Comparison of ENCODE assay signal across 17 mouse cellular contexts in the genomic region with DNA sequence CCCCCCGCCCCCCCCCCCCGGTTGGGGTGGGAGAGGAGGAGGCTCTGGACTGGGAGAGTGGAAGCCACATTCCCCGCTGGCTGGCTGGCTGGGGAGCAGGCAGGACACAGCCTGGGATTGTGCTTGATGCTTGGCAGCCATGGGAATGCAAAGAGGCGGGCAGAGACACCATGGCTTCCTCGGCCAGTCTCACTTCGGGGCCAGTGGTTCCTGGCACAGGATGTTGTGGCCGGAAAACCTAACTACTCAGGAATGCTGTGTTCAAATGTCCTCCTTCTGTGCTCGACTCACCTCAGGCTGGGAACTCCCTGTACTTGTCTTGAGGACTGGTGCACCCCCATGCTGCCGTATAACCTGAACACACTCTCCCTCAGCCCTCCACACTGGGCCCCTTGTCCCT. TPM values are rescaled to one million over a fixed set of nuclear protein-coding genes. Genes with fewer than 3 reads are reported as not detected.
A peak's percentile ranks its signal among the peaks of the same experiment; 100 is the strongest.
DNase-seq lines count a peak whose midpoint lies in the region; ATAC-seq and TF ChIP-seq lines count a peak whose summit lies in the region.
"Had no signal": no experiment of that assay in that cellular context is flagged by ENCODE, and none has a peak within 500 bp of the region (broad histone marks: within the 10 kb centered on the region; RNA-seq: fewer than 3 reads in every experiment).

No protein-coding gene starts in this region.

- H3K4me3 ChIP-seq in heart, embryonic 10.5 days = no peak overlapping the region; the same call in 1 of the 2 replicates
- no peak overlapping the region for H3K4me3 ChIP-seq in heart, embryonic 12.5 days
- peak overlapping the region; percentile 83 for H3K4me3 ChIP-seq in megakaryocyte, embryonic 14.5 days (replicated peaks)
- no peak overlapping the region for H3K4me3 ChIP-seq in embryonic facial prominence, embryonic 15.5 days (replicated peaks)
- H3K4me3 ChIP-seq in myocyte = no peak overlapping the region
- no peak overlapping the region for H3K4me3 ChIP-seq in layer of hippocampus, adult 2 months
- H3K4me3 ChIP-seq: forebrain, embryonic 12.5 days; midbrain, embryonic 10.5 days had no signal

- H3K36me3 ChIP-seq in heart, embryonic 10.5 days = peaks cover 13% of the 10 kb centered on the region
- peaks cover 6% of the 10 kb centered on the region; the same call in 1 of the 2 replicates for H3K36me3 ChIP-seq in heart, embryonic 12.5 days
- peaks cover 45% of the 10 kb centered on the region for H3K36me3 ChIP-seq in megakaryocyte, embryonic 14.5 days (replicated peaks; ENCODE audit: low read length)
- H3K36me3 ChIP-seq in embryonic facial prominence, embryonic 15.5 days = no peaks in the 10 kb centered on the region
- H3K36me3 ChIP-seq in myocyte (ENCODE audit: control insufficient read depth, insufficient read depth) = no peaks in the 10 kb centered on the region
- H3K36me3 ChIP-seq: forebrain, embryonic 12.5 days had no signal

- H3ac ChIP-seq in myocyte (ENCODE audit: control insufficient read depth, insufficient read length) = no peak overlapping the region

- H3K4me2 ChIP-seq in heart, embryonic 12.5 days = no peak overlapping the region
- H3K4me2 ChIP-seq in embryonic facial prominence, embryonic 15.5 days (replicated peaks) = no peak overlapping the region
- peak overlapping the region; percentile 42 for H3K4me2 ChIP-seq in myocyte (ENCODE audit: low read depth)
- H3K4me2 ChIP-seq: forebrain, embryonic 12.5 days; hindbrain, embryonic 14.5 days had no signal

- H3K27ac ChIP-seq in heart, embryonic 10.5 days = peak overlapping the region; percentile 65
- H3K27ac ChIP-seq in heart, embryonic 12.5 days (ENCODE audit: poor library complexity, severe bottlenecking) = no peak overlapping the region
- H3K27ac ChIP-seq in embryonic facial prominence, embryonic 15.5 days (replicated peaks) = peak overlapping the region; percentile 39; the same call in 1 of the 2 replicates
- H3K27ac ChIP-seq in layer of hippocampus, adult 2 months = no peak overlapping the region
- H3K27ac ChIP-seq: forebrain, embryonic 12.5 days; hindbrain, embryonic 14.5 days; midbrain, embryonic 10.5 days had no signal

- no peak for ATAC-seq in heart, embryonic 12.5 days (ENCODE audit: insufficient number of reproducible peaks, low FRiP score)
- ATAC-seq in megakaryocyte, adult 5-6 weeks (ENCODE audit: poor library complexity, severe bottlenecking) = no peak
- ATAC-seq in embryonic facial prominence, embryonic 15.5 days (ENCODE audit: insufficient number of reproducible peaks, low FRiP score, low TSS enrichment, low read depth) = peak; percentile 67
- ATAC-seq in cerebellum, adult (ENCODE audit: insufficient number of reproducible peaks, low FRiP score, low TSS enrichment) = no peak

- H3K9ac ChIP-seq in heart, embryonic 12.5 days = no peak overlapping the region
- H3K9ac ChIP-seq in embryonic facial prominence, embryonic 15.5 days = no peak overlapping the region
- H3K9ac ChIP-seq: forebrain, embryonic 12.5 days; hindbrain, embryonic 14.5 days had no signal

- peaks cover 20% of the 10 kb centered on the region for H3K4me1 ChIP-seq in heart, embryonic 10.5 days
- peaks cover 27% of the 10 kb centered on the region for H3K4me1 ChIP-seq in heart, embryonic 12.5 days (replicated peaks)
- H3K4me1 ChIP-seq in megakaryocyte, embryonic 14.5 days = peaks cover 95% of the 10 kb centered on the region
- H3K4me1 ChIP-seq in embryonic facial prominence, embryonic 15.5 days = peaks cover 37% of the 10 kb centered on the region

- H3K79me2 ChIP-seq in myocyte (ENCODE audit: control insufficient read depth, insufficient read depth) = peaks cover 15% of the 10 kb centered on the region

- no peaks in the 10 kb centered on the region for H3K9me3 ChIP-seq in heart, embryonic 10.5 days
- H3K9me3 ChIP-seq in heart, embryonic 12.5 days (replicated peaks) = no peaks in the 10 kb centered on the region
- no peaks in the 10 kb centered on the region for H3K9me3 ChIP-seq in megakaryocyte, embryonic 14.5 days
- H3K9me3 ChIP-seq in embryonic facial prominence, embryonic 15.5 days (replicated peaks) = no peaks in the 10 kb centered on the region
- H3K9me3 ChIP-seq: forebrain, embryonic 12.5 days; midbrain, embryonic 10.5 days had no signal

- no peak for TF ChIP-seq POLR2A in myocyte (IDR thresholded peaks at IDR 0.05; ENCODE audit: insufficient read length, low read depth)

- 28% methylated on average over 8 of the region's 9 CpGs for whole genome bisulfite sequencing in heart, embryonic 10.5 days
- 54% methylated on average over 7 of the region's 9 CpGs for WGBS in heart, embryonic 12.5 days
- WGBS in embryonic facial prominence, embryonic 15.5 days = 33% methylated on average over 6 of the region's 9 CpGs

- H3K27me3 ChIP-seq in heart, embryonic 10.5 days (ENCODE audit: insufficient read depth, poor library complexity, severe bottlenecking) = peaks cover 63% of the 10 kb centered on the region
- peaks cover 56% of the 10 kb centered on the region for H3K27me3 ChIP-seq in heart, embryonic 12.5 days (replicated peaks)
- no peaks in the 10 kb centered on the region for H3K27me3 ChIP-seq in megakaryocyte, embryonic 14.5 days (replicated peaks)
- peaks cover 21% of the 10 kb centered on the region for H3K27me3 ChIP-seq in embryonic facial prominence, embryonic 15.5 days
- no peaks in the 10 kb centered on the region for H3K27me3 ChIP-seq in myocyte (ENCODE audit: control insufficient read depth, insufficient read depth, insufficient read length)

- no peak for TF ChIP-seq CTCF in layer of hippocampus, adult 2 months (conservative IDR thresholded peaks at IDR 0.05)

- no peak for DNase-seq in heart, embryonic 10.5 days (ENCODE audit: low spot score)
- DNase-seq in layer of hippocampus, adult 2 months (ENCODE audit: low spot score in 2 of 2) = no peak
- DNase-seq: cerebellum, postnatal 10 days; gastrocnemius, postnatal 10 days; kidney, adult 11 months; kidney, postnatal 25 days; layer of hippocampus, postnatal 36 days; left cerebral cortex, postnatal 4 days had no signal

TF ChIP-seq in myocyte, 11 proteins besides CTCF, POLR2A, EP300 and RAD21 (continues in another document):
- TF ChIP-seq TCF12 (IDR thresholded peaks at IDR 0.05; ENCODE audit: insufficient read depth, poor library complexity, severe bottlenecking) (no peak), MYOG (IDR thresholded peaks at IDR 0.05; ENCODE audit: control insufficient read depth in 1 of 3, insufficient read depth in 1 of 3, insufficient read length in 2 of 3, low read depth in 2 of 3) (no peak), REST (IDR thresholded peaks at IDR 0.05; ENCODE audit: insufficient read depth, insufficient read length) (no peak)

RNA-seq across cellular contexts. Expression of a gene that starts 5.6 kb away (rescaled TPM):
- 11.3 and 14.8 TPM in 2 replicates for polyA plus RNA-seq in heart, embryonic 10.5 days (2016; fragmentation: Nextera tagmentation; extraction: Ambion mirVana)
- 8.1 and 11.3 TPM in 2 replicates for polyA plus RNA-seq in heart, embryonic 12.5 days (2016; fragmentation: Nextera tagmentation; extraction: Ambion mirVana)
- polyA plus RNA-seq in megakaryocyte, embryonic 14.5 days (2012; ENCODE audit: insufficient read depth, low replicate concordance) = 159 and 256 TPM in 2 replicates
- 10.2 and 12.3 TPM in 2 replicates for total RNA-seq in megakaryocyte, adult 5-6 weeks (2015)
- 23.5 and 26.8 TPM in 2 replicates for total RNA-seq in megakaryocyte, adult 5-6 weeks (2017)
- 9.3 and 10.9 TPM in 2 replicates for polyA plus RNA-seq in embryonic facial prominence, embryonic 15.5 days (2015; fragmentation: Nextera tagmentation; extraction: Ambion mirVana)
- polyA plus RNA-seq in myocyte (2012; fragmentation: generic; extraction: Trizol) = 41.3 TPM
- 1 to 10 TPM; 3.2 to 3.3 TPM for total RNA-seq in layer of hippocampus, adult 2 months (2021)

RNA-seq across cellular contexts. Expression of a gene that starts 6.3 kb away (rescaled TPM):
- polyA plus RNA-seq in heart, embryonic 10.5 days (2016; fragmentation: Nextera tagmentation; extraction: Ambion mirVana) = 7.6 and 9.8 TPM in 2 replicates
- polyA plus RNA-seq in heart, embryonic 12.5 days (2016; fragmentation: Nextera tagmentation; extraction: Ambion mirVana) = 5.7 and 8.0 TPM in 2 replicates
- polyA plus RNA-seq in megakaryocyte, embryonic 14.5 days (2012; ENCODE audit: insufficient read depth, low replicate concordance) = 0.40 and 4.2 TPM in 2 replicates
- total RNA-seq in megakaryocyte, adult 5-6 weeks (2015) = 0.30 and 0.65 TPM in 2 replicates
- total RNA-seq in megakaryocyte, adult 5-6 weeks (2017) = 0.44 and 1.4 TPM in 2 replicates
- polyA plus RNA-seq in embryonic facial prominence, embryonic 15.5 days (2015; fragmentation: Nextera tagmentation; extraction: Ambion mirVana) = 19.2 and 25.4 TPM in 2 replicates
- 14.4 TPM for polyA plus RNA-seq in myocyte (2012; fragmentation: generic; extraction: Trizol)
- total RNA-seq in layer of hippocampus, adult 2 months (2021) = 1 to 10 TPM; 2.4 to 3.5 TPM

RNA-seq across cellular contexts. Expression of a gene that starts 26.6 kb away (rescaled TPM):
- polyA plus RNA-seq in heart, embryonic 10.5 days (2016; fragmentation: Nextera tagmentation; extraction: Ambion mirVana) = 154 and 170 TPM in 2 replicates
- polyA plus RNA-seq in heart, embryonic 12.5 days (2016; fragmentation: Nextera tagmentation; extraction: Ambion mirVana) = 120 and 131 TPM in 2 replicates
- 1,695 and 4,915 TPM in 2 replicates for polyA plus RNA-seq in megakaryocyte, embryonic 14.5 days (2012; ENCODE audit: insufficient read depth, low replicate concordance)
- 156 and 191 TPM in 2 replicates for total RNA-seq in megakaryocyte, adult 5-6 weeks (2015)
- total RNA-seq in megakaryocyte, adult 5-6 weeks (2017) = 143 and 168 TPM in 2 replicates
- 198 and 201 TPM in 2 replicates for polyA plus RNA-seq in embryonic facial prominence, embryonic 15.5 days (2015; fragmentation: Nextera tagmentation; extraction: Ambion mirVana)
- 199 TPM for polyA plus RNA-seq in myocyte (2012; fragmentation: generic; extraction: Trizol)
- 100 to 1,000 TPM; 131 to 133 TPM for total RNA-seq in layer of hippocampus, adult 2 months (2021)

RNA-seq across cellular contexts. Expression of a gene that starts 27.4 kb away (rescaled TPM):
- 100 and 106 TPM in 2 replicates for polyA plus RNA-seq in heart, embryonic 10.5 days (2016; fragmentation: Nextera tagmentation; extraction: Ambion mirVana)
- polyA plus RNA-seq in heart, embryonic 12.5 days (2016; fragmentation: Nextera tagmentation; extraction: Ambion mirVana) = 86.7 and 86.9 TPM in 2 replicates
- 27.7 and 49.5 TPM in 2 replicates for polyA plus RNA-seq in megakaryocyte, embryonic 14.5 days (2012; ENCODE audit: insufficient read depth, low replicate concordance)
- 53.9 and 55.6 TPM in 2 replicates for total RNA-seq in megakaryocyte, adult 5-6 weeks (2015)
- total RNA-seq in megakaryocyte, adult 5-6 weeks (2017) = 34.1 and 41.4 TPM in 2 replicates
- polyA plus RNA-seq in embryonic facial prominence, embryonic 15.5 days (2015; fragmentation: Nextera tagmentation; extraction: Ambion mirVana) = 68.9 and 72.0 TPM in 2 replicates
- polyA plus RNA-seq in myocyte (2012; fragmentation: generic; extraction: Trizol) = 96.2 TPM
- 10 to 100 TPM; 52.9 to 54.5 TPM for total RNA-seq in layer of hippocampus, adult 2 months (2021)

RNA-seq across cellular contexts. Expression of a gene that starts 29.9 kb away (rescaled TPM):
- 0.59 and 1.5 TPM in 2 replicates for polyA plus RNA-seq in heart, embryonic 10.5 days (2016; fragmentation: Nextera tagmentation; extraction: Ambion mirVana)
- 0.48 and 0.64 TPM in 2 replicates for polyA plus RNA-seq in heart, embryonic 12.5 days (2016; fragmentation: Nextera tagmentation; extraction: Ambion mirVana)
- polyA plus RNA-seq in megakaryocyte, embryonic 14.5 days (2012; ENCODE audit: insufficient read depth, low replicate concordance) = 0.22 TPM in 1 of 2 replicates, not detected in the other
- 2.2 and 2.3 TPM in 2 replicates for total RNA-seq in megakaryocyte, adult 5-6 weeks (2015)
- 0.62 and 1.2 TPM in 2 replicates for total RNA-seq in megakaryocyte, adult 5-6 weeks (2017)
- 1.0 and 1.6 TPM in 2 replicates for polyA plus RNA-seq in embryonic facial prominence, embryonic 15.5 days (2015; fragmentation: Nextera tagmentation; extraction: Ambion mirVana)
- polyA plus RNA-seq in myocyte (2012; fragmentation: generic; extraction: Trizol) = 0.24 TPM
- under 1 TPM; 0.69 to 0.79 TPM for total RNA-seq in layer of hippocampus, adult 2 months (2021)

Comparison
In these comparisons a context has a peak if more than half of its experiments do, and no peak if none do; other contexts are left out.
1. H3K27ac ChIP-seq: peak in heart, embryonic 10.5 days (single experiment) and embryonic facial prominence, embryonic 15.5 days (single experiment); none in heart, embryonic 12.5 days (single experiment) and layer of hippocampus, adult 2 months (single experiment).